In the genomic region with DNA sequence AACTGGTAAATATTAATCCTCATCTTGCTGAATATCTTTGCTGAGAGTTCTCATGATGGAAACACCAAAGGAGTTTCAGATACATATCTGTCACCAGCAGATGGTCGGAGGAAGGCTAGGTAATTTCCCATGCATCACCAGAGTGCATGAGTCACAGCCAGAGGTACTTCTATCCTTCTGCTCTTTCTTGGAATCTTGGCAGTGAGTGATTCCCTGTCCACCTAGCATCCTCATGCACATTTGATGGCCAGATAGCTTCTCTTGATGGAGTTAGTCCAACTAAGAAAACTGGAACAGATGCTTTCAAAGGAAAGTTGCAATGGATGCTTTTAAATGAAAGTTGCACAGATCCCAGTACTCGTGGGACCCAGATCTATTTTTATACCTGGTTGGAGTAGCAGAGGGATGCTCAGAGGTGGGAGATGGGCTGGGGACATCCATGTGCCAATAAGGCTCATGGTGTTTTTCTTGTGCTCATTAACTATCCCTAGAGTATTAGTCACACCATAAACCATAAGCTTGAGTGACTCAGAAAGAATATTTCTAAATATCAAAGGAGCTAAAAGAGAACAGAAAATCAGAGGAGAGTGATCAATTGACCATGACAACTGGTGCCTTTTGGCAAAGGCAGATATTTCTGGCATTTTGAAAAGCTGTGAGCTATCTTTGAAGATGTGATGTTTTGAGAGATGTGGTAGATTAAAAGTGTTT, we compare ENCODE assay signal across 15 mouse cellular contexts.
DNase-seq lines count a peak whose midpoint lies in the region; ATAC-seq and TF ChIP-seq lines count a peak whose summit lies in the region.
"Had no signal": no experiment of that assay in that cellular context is flagged by ENCODE, and none has a peak within 500 bp of the region (broad histone marks: within the 10 kb centered on the region; RNA-seq: fewer than 3 reads in every experiment).

No protein-coding gene starts in this region.

- WGBS in hindbrain, postnatal 0 days = 75% methylated on average over 2 of the region's 2 CpGs
- 91% methylated on average over 2 of the region's 2 CpGs for WGBS in hindbrain, embryonic 11.5 days
- WGBS in heart, embryonic 12.5 days = 71% methylated on average over 2 of the region's 2 CpGs

- H3K9me3 ChIP-seq in hindbrain, postnatal 0 days (ENCODE audit: low read length) = no peaks in the 10 kb centered on the region
- no peaks in the 10 kb centered on the region for H3K9me3 ChIP-seq in hindbrain, embryonic 11.5 days (ENCODE audit: control insufficient read depth, low read length)
- H3K9me3 ChIP-seq in heart, embryonic 12.5 days (replicated peaks) = no peaks in the 10 kb centered on the region
- H3K9me3 ChIP-seq: hindbrain, embryonic 12.5 days; limb, embryonic 15.5 days; lung, embryonic 15.5 days had no signal

- H3K4me2 ChIP-seq in hindbrain, postnatal 0 days (ENCODE audit: low read depth, low read length) = no peak overlapping the region
- no peak overlapping the region for H3K4me2 ChIP-seq in hindbrain, embryonic 11.5 days (replicated peaks; ENCODE audit: low read depth, low read length)
- no peak overlapping the region for H3K4me2 ChIP-seq in heart, embryonic 12.5 days
- H3K4me2 ChIP-seq: heart, embryonic 11.5 days; hindbrain, embryonic 12.5 days; limb, embryonic 15.5 days; lung, embryonic 15.5 days had no signal

- no peak overlapping the region for H3K4me3 ChIP-seq in hindbrain, postnatal 0 days (ENCODE audit: low read length)
- H3K4me3 ChIP-seq in hindbrain, embryonic 11.5 days (ENCODE audit: low read depth, low read length) = no peak overlapping the region
- no peak overlapping the region for H3K4me3 ChIP-seq in heart, embryonic 12.5 days
- H3K4me3 ChIP-seq: hindbrain, embryonic 12.5 days; limb, embryonic 15.5 days; lung, embryonic 15.5 days had no signal

- H3K27ac ChIP-seq in hindbrain, postnatal 0 days = no peak overlapping the region
- H3K27ac ChIP-seq in hindbrain, embryonic 11.5 days (ENCODE audit: low read depth, low read length) = no peak overlapping the region
- no peak overlapping the region for H3K27ac ChIP-seq in heart, embryonic 12.5 days (ENCODE audit: poor library complexity, severe bottlenecking)
- H3K27ac ChIP-seq: hindbrain, embryonic 12.5 days; limb, embryonic 15.5 days; lung, embryonic 15.5 days; stomach, postnatal 0 days had no signal

- peak; percentile 19 for DNase-seq in hindbrain, postnatal 0 days (ENCODE audit: low spot score)
- DNase-seq in hindbrain, embryonic 11.5 days (ENCODE audit: low spot score) = no peak
- peak; percentile 22 for DNase-seq in 3134 (ENCODE audit: extremely low read depth, insufficient read length, low spot score)
- peak; percentile 84 for DNase-seq in Muller cell, postnatal 12 days (ENCODE audit: inconsistent ontology term)
- peak; percentile 34 to 56 for DNase-seq in cerebellum, postnatal 14 days
- no peak for DNase-seq in heart, postnatal 10 days
- DNase-seq in thymus, postnatal 4 days = no peak
- DNase-seq: adrenal gland, postnatal 36 days; kidney, adult 2 months had no signal

- H3K27me3 ChIP-seq in hindbrain, postnatal 0 days (ENCODE audit: insufficient read depth, low read length) = no peaks in the 10 kb centered on the region
- no peaks in the 10 kb centered on the region for H3K27me3 ChIP-seq in hindbrain, embryonic 11.5 days (ENCODE audit: control insufficient read depth, insufficient read depth, low read length)
- H3K27me3 ChIP-seq in heart, embryonic 12.5 days (replicated peaks) = no peaks in the 10 kb centered on the region
- H3K27me3 ChIP-seq: hindbrain, embryonic 12.5 days; limb, embryonic 15.5 days; lung, embryonic 15.5 days had no signal

- no peak for ATAC-seq in hindbrain, postnatal 0 days
- ATAC-seq in hindbrain, embryonic 11.5 days (ENCODE audit: low FRiP score) = no peak
- no peak for ATAC-seq in heart, embryonic 12.5 days (ENCODE audit: insufficient number of reproducible peaks, low FRiP score)

- TF ChIP-seq CTCF in hindbrain, postnatal 0 days (IDR thresholded peaks at IDR 0.05; ENCODE audit: low read depth) = no peak

- H3K9ac ChIP-seq in hindbrain, postnatal 0 days (replicated peaks; ENCODE audit: low read length) = no peak overlapping the region
- no peak overlapping the region for H3K9ac ChIP-seq in hindbrain, embryonic 11.5 days (ENCODE audit: low read depth, low read length)
- no peak overlapping the region for H3K9ac ChIP-seq in heart, embryonic 12.5 days
- H3K9ac ChIP-seq: hindbrain, embryonic 12.5 days; limb, embryonic 15.5 days; lung, embryonic 15.5 days had no signal

- H3K4me1 ChIP-seq in hindbrain, postnatal 0 days (ENCODE audit: insufficient read depth, low read length) = no peaks in the 10 kb centered on the region
- no peaks in the 10 kb centered on the region for H3K4me1 ChIP-seq in hindbrain, embryonic 11.5 days (replicated peaks; ENCODE audit: control insufficient read depth, insufficient read depth, low read length)
- no peaks in the 10 kb centered on the region for H3K4me1 ChIP-seq in heart, embryonic 12.5 days (replicated peaks)
- H3K4me1 ChIP-seq: hindbrain, embryonic 12.5 days; limb, embryonic 15.5 days; lung, embryonic 15.5 days had no signal

- intact Hi-C loops in heart, postnatal 10 days (cut with DNase I) = no loop called here

- H3K36me3 ChIP-seq in hindbrain, postnatal 0 days (ENCODE audit: insufficient read depth, low read length) = peaks cover 6% of the 10 kb centered on the region
- H3K36me3 ChIP-seq in hindbrain, embryonic 11.5 days (ENCODE audit: control insufficient read depth, insufficient read depth, low read length) = no peaks in the 10 kb centered on the region
- peaks cover 10% of the 10 kb centered on the region for H3K36me3 ChIP-seq in heart, embryonic 12.5 days

Comparison
In these comparisons a context has a peak if more than half of its experiments do, and no peak if none do; other contexts are left out.
1. DNase-seq: peak in hindbrain, postnatal 0 days (single experiment), 3134 (single experiment), Muller cell, postnatal 12 days (single experiment) and cerebellum, postnatal 14 days (2 of 2); none in hindbrain, embryonic 11.5 days (single experiment), heart, postnatal 10 days (0 of 2) and thymus, postnatal 4 days (single experiment).